Mouse (Mus musculus) thymus, postnatal 36 days (tissue): ENCODE measurements at regions not wholly inside any gene's neighbourhood (a gene's known extent, or its start where the extent isn't known, plus 50 kb on each side); places are given as distances from the start of the nearest gene placed in this dataset.

Source experiments
- DNase-seq, 2 experiments: peaks; one replicate each; pipeline ENCODE4 v3.0.0; 2022; ENCODE audit warnings: mixed read lengths in 2 of 2

DNA sequence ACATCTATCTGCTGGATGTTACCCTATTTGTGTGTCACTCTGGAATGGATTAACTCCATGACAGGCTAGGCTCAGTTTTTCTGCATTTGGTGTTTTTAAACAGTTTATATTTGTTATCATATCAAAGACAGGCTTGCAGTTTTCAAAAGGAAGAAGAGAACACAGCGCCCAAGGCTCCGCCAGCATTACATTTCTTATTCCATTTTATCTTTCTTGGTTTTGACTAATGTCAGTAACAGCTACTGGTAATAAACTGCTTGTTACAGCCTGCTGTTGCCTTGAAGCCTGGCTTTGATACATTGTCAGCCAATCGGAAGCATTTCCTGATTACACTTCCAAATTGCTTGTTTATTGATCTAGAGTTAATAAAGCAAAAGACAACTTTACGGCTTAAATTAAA, 219.4 kb upstream of the Mdfic start:
- no peak for DNase-seq

DNA sequence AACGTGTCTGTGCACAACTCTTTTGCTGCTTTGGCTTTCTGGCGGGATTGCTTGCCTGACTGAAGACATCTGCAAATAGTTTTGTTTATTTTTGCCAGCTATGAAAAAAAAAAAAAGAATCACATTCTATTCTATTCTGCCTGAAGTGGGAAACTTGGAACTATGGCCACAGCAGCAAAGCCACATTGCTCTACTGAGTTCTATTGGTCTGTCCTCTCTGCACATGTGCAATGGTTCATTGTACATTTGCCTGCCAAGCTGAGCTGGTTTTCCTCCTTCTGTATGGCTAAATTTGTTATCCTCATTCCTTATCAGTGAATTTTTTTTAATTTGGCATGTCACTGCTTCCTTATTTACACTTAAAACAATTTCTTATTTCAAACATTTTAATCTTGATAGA, 211.1 kb upstream of the Mdfic start:
- no peak for DNase-seq

DNA sequence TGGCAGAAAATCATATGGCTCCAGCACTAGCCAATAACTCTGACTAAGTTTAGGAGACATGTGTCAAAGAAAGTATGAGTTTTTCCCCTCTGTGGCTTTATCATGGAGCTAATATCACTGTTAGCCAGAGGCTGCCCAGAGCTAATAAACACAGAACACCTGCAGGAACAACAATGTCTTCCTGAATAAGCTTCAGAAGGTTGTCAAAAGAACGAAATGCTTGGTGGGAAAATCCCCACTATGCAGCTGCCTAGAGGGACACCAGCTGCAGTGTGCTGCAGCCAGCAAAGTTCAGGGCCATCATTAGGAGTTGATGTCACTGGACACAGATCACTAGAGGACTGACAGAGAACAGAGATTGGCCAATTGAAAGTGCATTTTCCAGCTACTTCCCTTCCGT, 183.2 kb upstream of the Mdfic start:
- no peak for DNase-seq

DNA sequence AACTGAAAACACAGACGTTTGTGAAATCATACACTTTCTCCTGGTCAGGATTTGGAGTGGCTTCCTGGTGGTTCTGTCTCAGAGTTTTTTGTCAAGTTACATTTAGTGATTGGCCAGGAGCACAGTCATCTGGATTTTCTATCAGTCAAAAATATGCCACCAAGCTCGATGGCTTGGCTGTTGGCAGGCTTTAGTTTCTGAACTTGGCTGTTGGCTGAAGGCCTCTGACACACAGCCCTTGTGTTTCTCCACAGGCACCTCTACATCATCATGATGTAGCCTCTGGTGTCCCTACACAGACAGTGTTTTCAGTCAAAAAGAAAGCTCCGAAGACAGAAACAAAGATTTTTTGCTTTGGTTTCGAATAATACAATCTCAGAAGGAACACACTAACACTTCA, 178.5 kb upstream of the Mdfic start:
- DNase-seq = no peak

DNA sequence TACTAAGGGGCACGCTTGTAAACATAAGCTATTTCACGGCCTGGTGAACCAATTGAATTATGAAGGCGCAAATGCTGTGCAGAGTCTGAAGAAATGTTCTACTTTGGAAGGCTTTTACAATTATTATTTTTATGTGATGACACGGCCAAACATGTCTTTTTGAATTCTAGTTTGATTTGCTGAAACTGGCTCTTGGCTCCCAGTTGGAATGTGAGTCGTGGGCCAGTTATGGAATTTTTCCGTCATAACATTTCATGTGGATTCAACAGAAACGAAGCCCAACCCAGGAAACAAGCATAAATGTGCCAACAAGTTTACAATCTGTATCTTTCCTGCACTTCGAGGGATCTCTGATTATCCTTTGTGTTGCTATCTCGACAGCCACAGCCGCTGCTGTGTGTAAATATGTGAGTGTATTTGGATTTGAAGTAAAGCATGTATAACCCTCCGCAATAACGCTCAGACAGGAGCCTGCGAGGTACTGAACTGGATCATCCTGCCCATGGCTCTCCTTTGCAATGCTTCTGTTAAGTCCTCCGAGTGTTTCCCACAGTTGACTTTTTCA, 176.9 kb upstream of the Mdfic start:
- DNase-seq = no peak

DNA sequence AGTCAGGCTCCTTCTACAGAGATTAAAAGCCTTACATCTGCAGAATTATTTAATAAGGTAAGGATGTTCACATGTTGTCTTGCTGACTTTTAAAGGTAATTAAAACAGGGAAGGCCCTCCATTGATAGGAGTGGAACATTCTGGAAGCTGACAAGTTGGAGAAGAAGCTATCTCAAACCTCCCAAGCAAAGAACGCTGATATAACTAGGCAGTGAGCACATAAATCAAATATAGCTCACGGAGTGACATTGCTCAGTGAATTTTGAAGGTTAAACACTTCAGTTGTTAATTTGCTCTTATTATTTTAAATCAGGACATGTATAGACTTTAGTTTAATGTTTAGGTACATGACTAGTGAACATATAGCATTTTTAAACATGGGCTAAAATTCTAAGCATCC, 171.6 kb upstream of the Mdfic start:
- DNase-seq = no peak

DNA sequence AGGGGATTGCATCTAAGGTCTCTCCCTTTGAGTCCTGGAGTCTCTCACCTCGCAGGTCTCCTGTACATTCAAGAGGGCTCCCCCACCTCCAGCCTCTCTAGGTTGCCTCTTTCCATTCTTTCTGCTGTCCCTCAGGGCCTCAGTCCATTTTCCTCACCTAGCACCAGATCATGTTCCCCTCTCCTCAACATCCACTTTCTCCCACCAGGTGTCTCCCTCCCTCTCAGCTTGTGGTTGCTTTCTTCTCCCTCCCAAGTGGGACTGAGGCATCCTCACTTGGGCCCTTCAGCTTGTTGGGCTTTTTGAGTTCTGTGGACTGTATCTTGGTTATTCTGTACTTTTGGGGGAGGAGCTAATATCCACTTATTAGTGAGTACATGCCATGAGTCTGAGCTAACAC, 127.7 kb upstream of the Mdfic start:
- DNase-seq = peak; percentile 6 to 10

DNA sequence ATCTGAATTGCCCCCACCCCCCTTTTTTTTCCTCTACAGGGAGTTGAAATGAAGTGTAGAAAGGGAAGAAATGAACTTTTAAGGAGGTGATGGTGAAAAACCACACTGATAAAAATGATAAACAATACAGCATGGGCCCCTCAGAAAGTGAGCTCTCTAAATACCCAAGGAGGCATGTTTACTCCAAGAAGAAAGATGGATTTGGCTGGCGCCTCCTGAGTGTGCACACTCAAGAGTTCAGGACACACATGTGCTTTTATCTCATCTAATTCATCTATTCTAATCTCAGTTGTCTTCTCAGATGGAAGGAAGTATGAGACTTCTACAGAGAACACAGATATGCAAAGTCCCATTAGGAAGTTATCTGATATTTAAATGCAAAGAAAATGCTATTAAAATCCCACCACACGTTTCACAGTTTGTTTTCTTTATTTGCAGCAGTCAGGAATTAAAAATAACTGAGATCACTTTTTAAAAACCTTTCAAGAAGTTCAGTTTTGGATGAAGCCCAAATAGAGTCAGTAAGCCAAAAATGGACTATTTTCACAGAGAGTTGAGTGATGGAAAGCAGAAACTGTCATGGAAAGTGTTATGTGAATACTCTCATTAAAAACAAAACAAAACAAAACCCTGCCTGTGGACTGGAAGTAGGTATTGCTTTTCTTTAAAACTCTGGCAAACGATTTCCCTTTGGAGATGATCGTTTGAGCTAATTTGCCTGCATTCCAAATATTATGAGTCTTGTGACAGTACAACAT, 123.1 kb upstream of the Mdfic start:
- DNase-seq = no peak

DNA sequence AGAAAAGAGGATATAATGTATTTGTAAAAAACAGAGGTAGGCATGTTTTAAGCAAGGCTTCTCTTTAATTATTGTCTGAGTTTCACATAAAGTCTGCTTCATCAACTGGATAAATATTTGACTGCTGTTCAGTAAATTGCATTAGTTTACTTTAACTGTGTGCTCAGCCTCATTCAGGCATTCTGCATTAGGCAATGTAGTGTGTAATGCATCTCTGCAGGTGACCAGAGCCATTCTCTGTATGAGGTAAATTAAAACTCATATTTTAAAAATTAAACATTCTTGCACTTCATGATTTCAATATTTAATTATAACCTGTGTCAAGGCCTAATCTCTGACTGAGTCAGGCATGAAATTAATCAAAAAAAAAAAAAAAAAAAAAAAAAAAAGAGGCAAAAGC, 110.3 kb upstream of the Mdfic start:
- no peak for DNase-seq

DNA sequence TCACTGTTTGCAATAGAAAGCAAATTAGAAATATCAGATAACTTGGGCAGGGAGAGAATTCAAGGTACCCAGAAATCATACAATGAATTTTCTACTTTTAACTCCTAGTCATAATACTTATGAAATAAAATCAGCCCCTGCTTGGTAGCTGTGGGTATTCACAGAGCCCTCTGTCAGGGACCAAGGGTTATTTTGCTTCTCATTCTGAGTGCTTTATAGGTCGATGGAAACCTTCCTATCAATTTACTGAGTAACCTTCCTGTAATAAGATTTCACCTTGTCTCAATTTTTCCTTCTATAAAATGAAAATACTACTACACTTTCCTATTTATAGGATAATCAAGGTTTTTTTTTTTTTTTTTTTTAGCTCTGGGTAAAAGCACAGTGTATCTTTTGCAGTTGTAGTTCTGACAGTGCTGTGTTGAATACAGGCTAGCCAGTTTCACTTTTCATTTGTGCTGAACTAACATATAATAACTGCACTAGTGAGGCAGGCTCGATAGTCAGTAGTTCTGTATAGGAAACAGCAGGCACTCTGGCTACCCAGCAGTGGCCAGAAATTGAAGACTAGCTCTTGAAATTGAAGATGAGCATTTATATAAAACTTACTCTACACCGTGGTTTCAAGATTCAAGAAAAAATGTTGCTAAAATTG, 94.4 kb upstream of the Mdfic start:
- DNase-seq = no peak

DNA sequence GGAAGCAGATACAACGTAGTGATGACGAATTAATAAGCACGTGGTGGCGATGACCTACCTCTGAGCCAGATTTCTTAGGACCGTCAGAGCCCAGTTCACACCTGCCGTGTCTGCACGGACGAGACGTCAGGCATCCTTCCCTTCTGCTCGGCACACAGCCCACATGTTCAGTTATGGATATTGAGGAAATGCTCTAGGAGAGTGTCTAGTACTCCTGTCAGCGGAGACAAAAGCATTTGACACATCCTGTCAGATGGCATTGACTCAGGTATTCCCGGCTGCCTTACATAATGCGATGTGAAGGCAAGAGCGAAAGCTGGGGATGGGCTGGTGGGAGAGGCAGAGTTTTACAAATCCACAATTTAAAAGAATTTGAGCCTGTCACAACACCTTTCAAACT, 81.9 kb upstream of the Mdfic start:
- no peak for DNase-seq

DNA sequence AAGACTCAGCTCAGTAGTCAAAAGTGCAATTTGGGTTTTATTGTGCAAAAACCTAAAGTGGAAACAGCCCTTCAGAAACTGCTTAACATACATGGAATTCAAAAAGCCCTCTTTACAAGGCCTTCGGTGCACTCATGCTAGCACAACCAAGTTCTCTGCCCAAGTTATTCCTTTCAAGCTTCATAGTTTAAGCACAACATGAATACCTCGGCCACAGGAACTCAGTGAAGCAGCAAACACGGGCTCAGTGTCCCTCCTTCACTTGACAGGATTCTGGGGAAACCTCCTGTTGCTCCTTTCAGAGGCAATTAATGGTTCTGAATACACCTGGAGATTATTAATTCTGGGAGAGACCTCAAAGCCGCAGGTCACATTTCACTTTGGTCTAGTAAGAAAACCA, 81.1 kb upstream of the Mdfic start:
- DNase-seq = no peak

DNA sequence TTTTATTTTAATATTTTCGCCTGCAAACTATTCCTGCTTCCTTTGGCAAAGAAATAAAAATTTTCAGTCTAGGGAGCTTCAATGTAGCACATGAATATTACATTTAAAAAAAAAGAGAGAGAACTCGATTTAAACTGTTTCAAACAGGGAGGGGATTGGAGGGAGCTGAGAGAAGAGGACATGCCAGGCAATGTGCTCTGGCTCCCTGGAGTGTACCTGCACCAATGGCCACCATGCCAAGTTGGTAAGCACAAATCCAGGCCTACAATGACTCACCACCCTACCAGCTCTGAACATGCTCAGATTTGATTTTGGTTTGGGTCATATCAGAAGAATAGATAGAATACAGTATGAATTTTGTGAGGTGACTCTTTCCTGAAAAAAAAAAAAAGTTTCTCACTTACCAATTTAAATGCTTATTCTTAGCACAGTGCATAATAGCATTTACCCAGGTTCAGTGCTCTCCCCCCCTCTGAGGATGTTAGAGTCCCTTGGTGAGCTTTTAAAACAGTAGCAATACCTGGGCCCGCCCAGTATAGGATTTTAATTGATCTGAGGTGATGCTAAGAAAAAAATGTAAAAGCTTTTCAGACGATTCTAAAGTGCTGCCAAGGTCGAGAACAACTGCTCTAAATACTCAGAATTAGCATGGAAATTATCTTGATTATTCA, 80.5 kb upstream of the Mdfic start:
- no peak for DNase-seq

DNA sequence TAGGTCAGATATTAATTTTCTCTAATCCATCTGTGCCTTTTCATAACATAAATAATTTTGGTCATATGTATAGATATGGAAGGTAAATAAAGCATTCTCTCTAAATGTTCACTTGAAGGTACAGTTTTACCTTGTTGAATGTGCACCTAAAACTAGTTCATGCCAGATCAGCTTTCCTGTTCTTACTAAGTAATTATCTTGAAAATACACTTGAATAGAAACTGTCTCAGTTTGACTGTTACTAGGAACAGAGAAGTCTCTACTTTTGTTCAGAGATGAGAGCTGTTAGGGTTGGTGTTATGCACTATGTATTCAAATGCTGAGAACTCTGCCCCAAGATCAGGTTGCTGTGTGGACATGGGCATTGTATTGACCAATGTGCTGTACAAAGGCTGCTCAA, 76.2 kb upstream of the Mdfic start:
- DNase-seq = no peak

DNA sequence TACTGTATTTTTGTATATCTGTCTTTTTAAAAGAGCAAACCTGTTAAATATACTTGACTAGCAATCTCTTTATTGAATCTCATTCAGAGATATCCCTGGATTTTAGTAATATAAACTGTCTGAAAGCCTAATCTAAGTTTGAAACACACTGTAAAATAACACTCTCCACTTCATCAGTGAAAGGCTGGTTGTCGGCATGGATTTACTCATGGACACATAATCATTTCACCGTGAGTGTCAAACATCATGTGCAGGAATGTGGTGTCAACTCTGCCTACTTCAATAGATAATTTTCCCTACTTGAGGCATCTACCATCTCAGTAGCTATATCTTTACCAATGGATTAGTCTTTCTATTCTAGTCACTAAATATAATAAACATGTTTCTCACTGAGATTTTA, 73.0 kb upstream of the Mdfic start:
- DNase-seq = no peak
